Mouse (Mus musculus) naive thymus-derived CD4-positive, alpha-beta T cell, adult 5 months (primary cell): Measurements from ENCODE around the gene Myo3b. TPM values are rescaled to one million over a fixed set of nuclear protein-coding genes. Genes with fewer than 3 reads are reported as not detected.

Experiments used
- polyA plus RNA-seq: library from polyadenylated mRNA; unstranded; fragments of 100-300 nt; shearing (Covaris generic); gene quantifications from one replicate; pipeline ENCODE4 v1.2.1, GENCODE M21; 2017

Gene Myo3b
- polyA plus RNA-seq: 0.20 TPM

GRCm38 (mm10) chr2:70038752-70039151, at the start of gene Myo3b:
Gene Myo3b, plus strand, starts transcription at chr2:70039126.

Other genes starting within 250 kb of the Myo3b start
- gene Ccdc173, start 249.6 kb upstream of the Myo3b start, polyA plus RNA-seq: 1.1 TPM
- 32.0 TPM for gene Phospho2, start 249.5 kb upstream of the Myo3b start, polyA plus RNA-seq
- not detected for gene Klhl23, start 217.2 kb upstream of the Myo3b start, polyA plus RNA-seq
- 303 TPM for gene Ssb, start 177.6 kb upstream of the Myo3b start, polyA plus RNA-seq
- 21.3 TPM for gene Mettl5, start 153.5 kb upstream of the Myo3b start, polyA plus RNA-seq
- gene Ubr3, start 141.9 kb upstream of the Myo3b start, polyA plus RNA-seq: 36.3 TPM